Mouse (Mus musculus) embryonic facial prominence, embryonic 15.5 days (tissue): ENCODE results near the gene Filip1l. TPM values are rescaled to one million over a fixed set of nuclear protein-coding genes. Genes with fewer than 3 reads are reported as not detected.

Experiments used
- ATAC-seq: fragments of 200-750 bp; cut with Nextera tagmentation; 2 replicates; pipeline ENCODE4 v1.8.0; 2017; ENCODE audit warnings: low read depth, moderate TSS enrichment; ENCODE audit not compliant: insufficient number of reproducible peaks, low FRiP score, low TSS enrichment
- H3K27ac ChIP-seq: fragments of 300-500 bp; sonication (generic); replicated peaks from 2 replicates; pipeline ENCODE4 v1.5.1; 2015; ENCODE audit warnings: mild to moderate bottlenecking, inconsistent platforms
- H3K27me3 ChIP-seq: fragments of 300-500 bp; sonication (generic); 2 replicates; pipeline ENCODE4 v1.6.1; 2015; ENCODE audit warnings: inconsistent platforms
- H3K36me3 ChIP-seq: fragments of 300-500 bp; sonication (generic); 2 replicates; pipeline ENCODE4 v1.6.1; 2015; ENCODE audit warnings: mild to moderate bottlenecking, inconsistent platforms
- H3K4me1 ChIP-seq: fragments of 300-500 bp; sonication (generic); 2 replicates; pipeline ENCODE4 v1.6.1; 2015; ENCODE audit warnings: inconsistent platforms
- H3K4me2 ChIP-seq: fragments of 300-500 bp; sonication (generic); replicated peaks from 2 replicates; pipeline ENCODE4 v1.6.1; 2015; ENCODE audit warnings: mild to moderate bottlenecking, inconsistent platforms
- H3K4me3 ChIP-seq: fragments of 300-500 bp; sonication (generic); replicated peaks from 2 replicates; pipeline ENCODE4 v1.5.1; 2015; ENCODE audit warnings: mild to moderate bottlenecking, inconsistent platforms
- H3K9ac ChIP-seq: fragments of 300-500 bp; sonication (generic); 2 replicates; pipeline ENCODE4 v1.6.1; 2015; ENCODE audit warnings: inconsistent platforms
- H3K9me3 ChIP-seq: fragments of 300-500 bp; sonication (generic); replicated peaks from 2 replicates; pipeline ENCODE4 v1.6.1; 2016; ENCODE audit warnings: inconsistent platforms
- WGBS: fragments of 180-500 bp; shearing (Covaris S2); methylation state at CpG from one replicate; pipeline ENCODE4 v1.1.7; 2015; 5-methylcytosine and 5-hydroxymethylcytosine counted together
- polyA plus RNA-seq: library from polyadenylated mRNA; unstranded; fragments of >200 nt; fragmentation: Nextera tagmentation; extraction: Ambion mirVana; gene quantifications from 2 replicates; pipeline ENCODE4 v1.2.1, GENCODE M21; 2015

Gene Filip1l
- polyA plus RNA-seq, 1 experiment from 2014 or later, result 25.9 TPM

GRCm38 (mm10) chr16:57353932-57354331 is 1.0 kb downstream of the Filip1l start:
- Histone ChIP-seq H3K4me3 (no peak overlapping the region), H3K27ac (no peak overlapping the region), H3K9me3 (no peaks in the 10 kb centered on the region), H3K4me2 (no peak overlapping the region), H3K36me3 (no peaks in the 10 kb centered on the region), H3K4me1 (no peaks in the 10 kb centered on the region), H3K27me3 (no peaks in the 10 kb centered on the region), H3K9ac (no peak overlapping the region)
- no peak for ATAC-seq
- 51% methylated on average over 6 of the region's 6 CpGs for WGBS

GRCm38 (mm10) chr16:57356454-57356853 is 3.6 kb downstream of the Filip1l start:
- no peaks in the 10 kb centered on the region for H3K9me3 ChIP-seq
- no peak overlapping the region for H3K9ac ChIP-seq
- H3K4me3 ChIP-seq, result no peak overlapping the region
- H3K4me1 ChIP-seq, result no peaks in the 10 kb centered on the region
- no peak for ATAC-seq
- no peak overlapping the region for H3K4me2 ChIP-seq
- no peak overlapping the region for H3K27ac ChIP-seq
- H3K36me3 ChIP-seq, result no peaks in the 10 kb centered on the region
- WGBS, result 69% methylated on average over 6 of the region's 6 CpGs
- H3K27me3 ChIP-seq, result no peaks in the 10 kb centered on the region

DNA sequence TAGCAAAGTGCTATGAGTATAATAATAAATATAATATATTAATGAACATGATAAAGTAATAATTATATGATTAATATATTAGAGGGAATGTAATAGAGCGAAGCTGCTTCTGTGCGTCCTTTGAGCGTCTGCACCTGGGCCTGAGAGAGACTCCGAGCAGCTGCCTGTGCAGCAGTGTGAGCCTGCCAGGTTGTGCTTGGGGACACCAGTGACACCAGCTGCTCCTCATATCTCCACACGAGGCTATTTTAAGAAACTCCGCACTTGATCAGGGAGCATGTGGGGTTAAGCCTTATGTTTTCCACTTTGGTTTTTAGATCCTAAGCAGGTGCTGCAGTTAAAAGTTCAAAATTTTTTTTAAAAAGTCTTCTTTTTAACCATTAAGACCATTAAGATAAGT is 4.1 kb downstream of the Filip1l start:
- Histone ChIP-seq H3K27me3 (no peaks in the 10 kb centered on the region), H3K9ac (no peak overlapping the region), H3K4me1 (no peaks in the 10 kb centered on the region), H3K27ac (no peak overlapping the region), H3K36me3 (no peaks in the 10 kb centered on the region), H3K9me3 (no peaks in the 10 kb centered on the region), H3K4me3 (no peak overlapping the region), H3K4me2 (no peak overlapping the region)
- 75% methylated on average over 6 of the region's 6 CpGs for WGBS
- ATAC-seq, result no peak

DNA sequence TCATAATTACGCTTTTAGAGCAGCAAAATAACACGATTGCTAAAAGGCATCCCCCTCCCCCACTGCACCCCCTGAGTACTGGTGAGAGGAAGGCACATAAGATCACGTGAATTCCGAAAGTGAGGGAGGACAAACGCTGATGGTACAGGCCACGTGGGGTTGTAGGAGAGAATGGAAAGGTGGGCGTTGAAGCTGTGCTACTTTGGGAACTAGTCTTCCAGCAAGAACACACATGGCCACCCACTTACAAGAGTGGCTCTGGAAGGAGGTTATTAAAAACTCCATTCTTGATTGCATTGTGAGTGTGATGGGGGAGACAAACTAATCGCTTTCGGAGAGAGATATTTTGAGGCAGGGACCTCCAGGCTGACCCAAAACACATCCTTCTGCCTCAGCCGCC is 6.4 kb downstream of the Filip1l start:
- H3K4me1 ChIP-seq, result peaks cover 12% of the 10 kb centered on the region; the same call in 1 of the 2 replicates
- H3K27me3 ChIP-seq, result no peaks in the 10 kb centered on the region
- ATAC-seq, result no peak
- no peaks in the 10 kb centered on the region for H3K9me3 ChIP-seq
- H3K9ac ChIP-seq, result no peak overlapping the region
- H3K36me3 ChIP-seq, result no peaks in the 10 kb centered on the region
- no peak overlapping the region for H3K4me3 ChIP-seq
- WGBS, result 87% methylated on average over 10 of the region's 10 CpGs
- no peak overlapping the region for H3K4me2 ChIP-seq
- no peak overlapping the region for H3K27ac ChIP-seq

- WGBS, result 96% methylated on average over 3 of the region's 3 CpGs
- no peak overlapping the region for H3K9ac ChIP-seq
- no peak overlapping the region for H3K4me3 ChIP-seq
- H3K27me3 ChIP-seq, result no peaks in the 10 kb centered on the region
- ATAC-seq, result no peak
- H3K9me3 ChIP-seq, result no peaks in the 10 kb centered on the region
- H3K36me3 ChIP-seq, result no peaks in the 10 kb centered on the region
- no peak overlapping the region for H3K27ac ChIP-seq
- peaks cover 12% of the 10 kb centered on the region; the same call in 1 of the 2 replicates for H3K4me1 ChIP-seq
- no peak overlapping the region for H3K4me2 ChIP-seq
Observed at GRCm38 (mm10) chr16:57360785-57361184, 7.9 kb downstream of the Filip1l start.

GRCm38 (mm10) chr16:57362679-57363401 is 9.9 kb downstream of the Filip1l start:
- ATAC-seq, result peak; percentile 52; the same call in 1 of the 2 replicates

GRCm38 (mm10) chr16:57364498-57364897 is 11.6 kb downstream of the Filip1l start:
- no peaks in the 10 kb centered on the region for H3K9me3 ChIP-seq
- ATAC-seq, result no peak
- H3K9ac ChIP-seq, result no peak overlapping the region
- WGBS, result 83% methylated on average over 7 of the region's 7 CpGs
- H3K4me1 ChIP-seq, result peaks cover 18% of the 10 kb centered on the region
- H3K27me3 ChIP-seq, result no peaks in the 10 kb centered on the region
- H3K27ac ChIP-seq, result no peak overlapping the region
- no peak overlapping the region for H3K4me3 ChIP-seq
- H3K4me2 ChIP-seq, result no peak overlapping the region
- H3K36me3 ChIP-seq, result no peaks in the 10 kb centered on the region

More at GRCm38 (mm10) chr16:57362679-57363401, 9.9 kb downstream of the Filip1l start:
- Histone ChIP-seq H3K4me2 (peak overlapping the region; percentile 34), H3K36me3 (no peaks in the 10 kb centered on the region), H3K9ac (no peak overlapping the region), H3K9me3 (no peaks in the 10 kb centered on the region), H3K4me3 (peak overlapping the region; percentile 11; the same call in 1 of the 2 replicates), H3K27me3 (no peaks in the 10 kb centered on the region), H3K4me1 (peaks cover 18% of the 10 kb centered on the region), H3K27ac (0 out of 2 replicates have a peak overlapping the region, but pooled peaks have one; percentile 23)
- WGBS, result 35% methylated on average over 18 of the region's 18 CpGs

DNA sequence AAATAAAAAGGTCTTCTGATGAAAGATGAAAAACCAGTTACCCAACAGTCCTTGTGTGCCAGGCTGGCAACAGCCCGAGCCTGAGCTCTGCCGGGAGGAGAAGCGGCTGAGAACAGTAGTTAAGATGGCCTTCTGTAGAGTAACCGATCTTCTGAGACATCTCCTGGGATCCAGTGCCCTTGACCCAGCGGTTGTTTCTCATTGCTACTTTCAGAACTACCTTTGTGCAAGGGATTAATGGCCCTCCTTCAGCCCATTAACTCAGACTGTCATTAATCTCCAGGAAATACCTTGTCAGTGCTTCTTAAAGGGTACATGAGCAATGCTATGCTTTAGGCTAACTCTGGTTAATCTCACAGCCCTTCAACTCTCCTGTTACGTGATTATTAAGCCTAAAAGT is 13.2 kb downstream of the Filip1l start:
- no peak overlapping the region for H3K27ac ChIP-seq
- WGBS, result 55% methylated on average over 6 of the region's 6 CpGs
- peaks cover 24% of the 10 kb centered on the region for H3K4me1 ChIP-seq
- ATAC-seq, result no peak
- no peak overlapping the region for H3K4me3 ChIP-seq
- H3K36me3 ChIP-seq, result no peaks in the 10 kb centered on the region
- no peak overlapping the region for H3K9ac ChIP-seq
- H3K27me3 ChIP-seq, result no peaks in the 10 kb centered on the region
- no peak overlapping the region for H3K4me2 ChIP-seq
- no peaks in the 10 kb centered on the region for H3K9me3 ChIP-seq

DNA sequence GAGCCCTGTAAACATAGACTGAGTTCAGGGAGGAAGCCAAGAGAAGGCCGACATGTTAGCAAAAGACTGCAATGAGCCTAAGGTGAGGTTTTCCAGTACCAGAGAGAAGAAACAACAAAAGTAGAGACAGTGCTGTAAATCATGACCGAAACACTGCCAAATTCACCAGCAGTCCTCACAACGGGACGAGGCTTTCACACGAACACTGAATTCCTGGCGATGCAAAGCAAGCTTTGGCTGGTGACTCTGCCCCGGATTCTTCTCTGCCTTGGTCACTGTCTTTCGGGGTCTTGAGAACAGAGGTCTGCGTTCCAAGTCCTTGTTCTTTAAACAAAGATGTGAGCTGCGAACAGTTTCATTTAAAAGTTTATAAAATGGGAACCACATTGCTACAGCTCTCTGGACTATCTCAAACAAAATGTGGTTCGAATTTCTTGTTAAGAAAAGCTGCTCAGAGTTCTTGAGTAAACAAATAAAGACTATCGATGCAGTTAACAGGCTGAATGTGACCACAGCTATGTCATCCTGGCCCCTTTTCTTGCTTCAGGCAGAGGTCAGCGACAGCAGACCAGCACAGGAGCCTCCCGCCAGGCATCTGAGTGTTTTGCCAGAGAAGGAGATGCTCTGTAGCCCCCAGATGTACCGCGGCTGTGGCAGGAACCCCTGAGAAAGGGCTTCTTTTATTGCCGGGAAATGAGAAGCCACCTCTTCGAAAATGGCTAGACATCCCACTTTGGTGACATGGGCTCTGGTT is 14.2 kb downstream of the Filip1l start:
- ATAC-seq, result no peak
- no peaks in the 10 kb centered on the region for H3K36me3 ChIP-seq
- H3K9me3 ChIP-seq, result no peaks in the 10 kb centered on the region
- no peak overlapping the region for H3K9ac ChIP-seq
- no peaks in the 10 kb centered on the region for H3K27me3 ChIP-seq
- H3K4me2 ChIP-seq, result no peak overlapping the region
- H3K4me3 ChIP-seq, result no peak overlapping the region
- peaks cover 24% of the 10 kb centered on the region for H3K4me1 ChIP-seq
- 36% methylated on average over 18 of the region's 18 CpGs for WGBS
- H3K27ac ChIP-seq, result peak overlapping the region; percentile 48; the same call in 1 of the 2 replicates

- no peak for ATAC-seq
- Histone ChIP-seq H3K27me3 (no peaks in the 10 kb centered on the region), H3K27ac (no peak overlapping the region), H3K9ac (no peak overlapping the region), H3K4me3 (no peak overlapping the region), H3K4me1 (peaks cover 11% of the 10 kb centered on the region; the same call in 1 of the 2 replicates), H3K36me3 (no peaks in the 10 kb centered on the region), H3K4me2 (no peak overlapping the region), H3K9me3 (no peaks in the 10 kb centered on the region)
- WGBS, result 68% methylated on average over 8 of the region's 8 CpGs
Observed at GRCm38 (mm10) chr16:57369846-57370496, 17.1 kb downstream of the Filip1l start.

- no peaks in the 10 kb centered on the region for H3K27me3 ChIP-seq
- no peak overlapping the region for H3K4me3 ChIP-seq
- H3K9me3 ChIP-seq, result no peaks in the 10 kb centered on the region
- no peak overlapping the region for H3K4me2 ChIP-seq
- no peak overlapping the region for H3K9ac ChIP-seq
- H3K27ac ChIP-seq, result no peak overlapping the region
- 87% methylated on average over 3 of the region's 3 CpGs for WGBS
- H3K36me3 ChIP-seq, result no peaks in the 10 kb centered on the region
- no peak for ATAC-seq
- peaks cover 11% of the 10 kb centered on the region; the same call in 1 of the 2 replicates for H3K4me1 ChIP-seq
Observed at GRCm38 (mm10) chr16:57372156-57372555, 19.3 kb downstream of the Filip1l start.
